Mouse (Mus musculus): ENCODE measurements around the gene Ifnl2.

- no peak for TF ChIP-seq POLR2A (IDR thresholded peaks at IDR 0.05; ENCODE audit: low read depth, low read length)
- TF ChIP-seq CTCF (IDR thresholded peaks at IDR 0.05; ENCODE audit: extremely low read depth, insufficient read length, insufficient replicate concordance, low read depth, low read length) = no peak
Observed at GRCm38 (mm10) chr7:28484192-28484591, 26.1 kb downstream of the Ifnl2 start.
